Mouse (Mus musculus) heart, postnatal 14 days (tissue): Measurements from ENCODE around the gene Wars2. TPM values are rescaled to one million over a fixed set of nuclear protein-coding genes. Genes with fewer than 3 reads are reported as not detected.

ENCODE experiments used
- DNase-seq, 2 experiments: peaks; one replicate each; pipeline ENCODE4 v3.0.0; 2021 to 2022
- intact Hi-C: fragments of 180-260 bp; cut with DNase I; formaldehyde crosslinking; loops from one replicate; pipeline ENCODE4 v1.15.1; 2025
- total RNA-seq, 2 experiments: library from RNA; stranded (reverse); gene quantifications; 2 replicates each; pipeline ENCODE4 v1.2.3; 2021

Gene Wars2
- total RNA-seq, 2 experiments from 2014 or later = 7.1 to 7.6 TPM

DNA sequence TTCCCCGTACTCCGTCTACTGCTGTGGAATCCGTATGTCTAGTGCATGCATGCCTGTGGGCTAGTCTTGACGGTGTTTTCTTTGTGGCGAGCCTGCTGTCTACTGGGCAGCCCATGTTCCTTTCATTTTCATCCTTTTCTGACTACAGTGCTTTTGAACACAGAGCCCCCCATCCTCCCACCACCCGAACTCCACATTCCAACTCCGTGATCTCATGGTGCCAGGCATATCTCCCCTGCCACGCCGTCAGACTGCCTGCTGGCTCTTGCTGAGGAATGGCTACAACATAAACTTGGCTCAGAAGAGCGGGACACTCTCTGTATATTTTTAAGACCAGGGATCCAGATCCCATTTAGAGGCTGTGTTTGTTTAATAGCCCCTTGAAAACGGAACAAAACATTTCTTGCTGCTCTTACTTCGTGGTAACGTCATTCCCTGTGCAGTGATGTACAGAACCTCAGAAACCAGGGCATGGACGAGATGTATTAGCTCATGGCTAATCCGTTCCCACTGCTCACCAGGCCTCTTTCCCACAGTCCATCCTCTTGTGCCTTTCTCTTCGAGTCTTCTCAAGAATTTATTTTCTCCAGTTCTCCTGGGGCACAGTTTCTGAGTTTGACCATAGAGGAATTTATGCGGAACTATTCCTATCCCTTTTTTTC, 42.6 kb downstream of the Wars2 start:
- DNase-seq = no peak
- intact Hi-C loops = no loop called here

- DNase-seq = no peak
- intact Hi-C loops = no loop called here
These were observed 43.5 kb downstream of the Wars2 start for GRCm38 (mm10) chr3:99184373-99184772.

DNA sequence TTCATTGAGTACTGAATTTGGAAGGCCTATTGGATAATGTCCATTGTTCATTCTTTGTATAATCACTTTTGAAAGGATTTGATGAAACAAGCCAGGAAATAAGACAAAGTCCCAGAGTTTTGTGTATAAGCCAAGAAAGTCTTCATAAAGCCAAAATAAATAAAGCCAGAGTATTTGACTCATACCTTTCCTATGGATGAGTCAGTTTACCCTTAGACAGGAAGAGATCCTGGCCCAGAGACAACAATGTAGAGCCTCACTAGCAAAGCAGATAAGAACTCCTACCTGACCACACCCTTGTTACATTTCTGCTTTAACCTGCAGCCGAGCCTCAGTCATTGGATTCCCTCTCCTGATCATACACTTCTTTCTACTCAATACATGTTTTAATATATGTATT, 47.2 kb downstream of the Wars2 start:
- DNase-seq = no peak
- intact Hi-C loops = no loop called here

DNA sequence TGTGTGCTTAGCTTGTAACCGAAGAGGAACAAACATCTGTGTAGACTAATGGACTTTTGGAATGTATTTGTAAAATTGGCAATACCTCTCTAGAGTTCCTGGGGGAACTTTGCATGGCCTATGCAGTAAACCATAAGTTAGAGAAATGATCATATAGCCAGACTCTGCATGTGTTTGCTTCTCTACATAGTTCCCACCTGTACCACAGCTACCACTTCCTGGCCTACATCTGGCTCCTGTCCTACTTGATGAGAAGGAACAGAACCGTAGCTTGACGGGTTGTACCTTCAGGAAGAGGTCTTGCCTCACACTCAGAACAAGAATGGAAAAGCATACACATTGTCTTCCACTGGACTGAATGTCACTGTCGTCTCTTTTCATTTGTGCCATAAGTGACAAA, 52.7 kb downstream of the Wars2 start:
- intact Hi-C loops = no loop called here
- no peak for DNase-seq

GRCm38 (mm10) chr3:99203331-99203730, 62.5 kb downstream of the Wars2 start:
- intact Hi-C loops = no loop called here
- DNase-seq = no peak

DNA sequence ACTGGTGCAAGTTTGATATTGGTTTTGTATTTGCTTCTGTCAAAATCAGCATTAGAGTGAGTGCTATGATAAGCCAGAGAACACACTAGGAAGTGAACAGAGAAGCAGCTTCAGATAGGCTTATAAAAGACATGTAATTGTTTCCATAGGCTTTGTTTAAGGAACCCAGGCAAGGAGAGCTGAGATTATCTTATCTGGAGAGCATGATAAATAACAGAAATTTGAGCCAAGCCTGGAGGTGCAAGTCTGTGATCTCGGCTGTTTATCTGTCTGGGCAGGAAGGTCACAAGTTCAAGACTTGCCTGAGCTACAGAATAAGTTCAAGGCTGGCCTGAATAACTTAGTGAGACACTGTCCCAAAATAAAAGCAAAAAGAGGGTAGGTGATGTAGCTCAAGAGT, 67.5 kb downstream of the Wars2 start:
- intact Hi-C loops = no loop called here
- no peak for DNase-seq

- DNase-seq = no peak
- intact Hi-C loops = no loop called here
These were observed 70.3 kb downstream of the Wars2 start for GRCm38 (mm10) chr3:99211105-99211698.

GRCm38 (mm10) chr3:99227807-99228206, 86.9 kb downstream of the Wars2 start:
- intact Hi-C loops = no loop called here
- DNase-seq = no peak

DNA sequence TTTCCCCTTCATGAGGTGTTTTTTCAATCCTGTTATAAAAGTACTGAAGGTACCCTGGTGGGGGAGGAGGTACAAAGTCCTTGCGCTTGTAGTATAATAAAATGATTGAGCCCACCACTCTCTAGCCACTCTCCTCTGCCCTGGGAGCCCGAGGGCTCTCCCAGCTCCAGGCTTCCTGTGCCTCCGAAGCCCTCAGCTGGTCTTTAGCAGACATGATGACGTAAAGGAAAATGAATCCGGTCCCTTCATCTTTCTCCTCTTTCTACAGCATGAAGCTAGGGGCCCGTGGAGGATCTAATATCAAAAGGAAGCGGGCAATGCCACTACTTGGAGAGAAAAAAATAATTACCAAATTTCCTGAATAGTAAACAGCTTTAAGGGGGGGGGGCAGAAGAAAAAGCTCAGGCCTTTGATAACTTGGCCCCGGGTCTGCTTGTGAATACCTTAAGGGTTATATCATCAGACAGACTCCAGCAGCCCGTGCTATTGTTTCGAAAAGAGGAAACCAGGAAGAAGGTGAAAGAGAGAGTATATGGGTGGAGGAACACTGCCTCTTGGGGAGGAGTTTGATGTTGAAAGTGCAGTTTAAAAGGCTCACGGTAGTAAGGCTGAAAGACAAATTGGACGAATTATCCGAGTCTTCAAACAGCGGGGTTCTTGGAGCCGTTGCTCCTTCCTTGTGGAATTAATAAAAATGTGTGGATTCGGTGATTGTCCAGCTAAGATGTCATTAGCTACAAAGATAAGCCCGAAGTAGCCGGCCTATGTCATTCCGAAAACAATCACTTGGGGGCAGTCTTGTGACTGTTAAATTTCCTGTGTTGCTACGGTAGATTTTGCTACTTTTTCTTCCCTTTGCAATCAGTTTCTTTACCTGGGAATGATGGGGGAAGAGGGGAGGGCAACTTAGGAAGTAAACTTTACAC, 92.8 kb downstream of the Wars2 start:
- DNase-seq = peak; percentile 40 to 63
- intact Hi-C loops = loop anchor here (2.0 kb wide), 1 partner anchor 705 kb away; no protein-coding TSS in a partner anchor

DNA sequence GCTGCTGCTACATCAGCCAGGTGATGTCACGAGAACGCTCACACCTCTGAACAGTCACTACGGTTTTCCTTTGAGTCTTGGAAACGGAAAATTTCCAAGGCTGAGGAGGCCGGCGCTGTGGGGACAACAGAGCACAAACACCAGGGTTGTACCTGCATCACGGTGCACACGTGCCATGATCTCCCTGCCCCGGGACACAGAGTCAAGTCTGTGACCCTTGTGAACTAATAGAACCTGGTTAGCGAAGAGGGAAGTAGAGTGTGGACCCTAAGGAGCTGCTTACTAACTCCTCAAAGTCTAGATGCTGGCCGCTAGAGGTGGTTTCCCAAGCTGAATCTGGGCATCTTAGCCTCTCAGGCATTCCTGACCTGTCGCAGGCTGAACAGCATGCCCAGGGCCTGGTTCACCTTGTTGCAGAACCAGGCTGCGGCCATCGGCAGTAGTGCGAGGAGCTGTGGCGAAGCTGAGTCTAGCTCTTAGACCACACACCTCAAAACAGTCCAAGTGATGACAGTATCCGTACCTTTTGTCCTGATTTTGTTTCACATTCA, 93.5 kb downstream of the Wars2 start:
- DNase-seq = no peak
- intact Hi-C loops = loop anchor here (2.0 kb wide), 1 partner anchor 704 kb away; no protein-coding TSS in a partner anchor

DNA sequence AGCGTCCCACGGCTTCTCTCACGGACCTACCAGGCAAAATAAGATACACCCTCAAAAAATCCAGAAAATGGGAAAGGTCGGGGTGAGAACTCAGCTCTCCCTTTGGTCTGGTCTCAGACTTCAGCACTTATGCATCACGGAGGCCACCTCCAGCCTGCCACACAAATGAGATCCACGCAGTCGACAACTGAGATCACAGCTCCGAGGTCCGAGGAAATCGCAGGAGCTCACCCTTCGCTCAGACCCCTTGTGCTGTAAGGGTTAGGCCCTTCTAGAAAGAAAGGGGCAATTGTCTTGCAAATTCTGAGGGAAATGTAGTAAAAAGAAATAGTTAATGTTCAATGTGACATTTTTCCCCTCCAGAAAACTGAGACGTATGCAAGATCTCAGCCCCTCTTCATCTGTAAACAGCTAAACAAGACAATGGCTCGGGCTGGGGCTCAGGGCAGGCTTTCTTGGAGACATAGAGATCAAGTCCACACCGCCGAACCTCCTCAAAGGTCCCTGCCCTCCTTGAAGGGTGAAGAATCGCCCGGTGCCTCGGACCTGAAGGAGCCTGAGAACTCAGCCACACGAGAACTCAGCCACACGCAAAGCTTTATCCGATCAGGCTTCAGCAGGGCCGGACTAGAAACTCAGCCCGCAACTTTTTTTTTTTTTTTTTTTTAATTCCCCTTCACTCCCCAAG, 94.4 kb downstream of the Wars2 start:
- intact Hi-C loops = loop anchor here (2.0 kb wide), 1 partner anchor 704 kb away; no protein-coding TSS in a partner anchor
- DNase-seq = no peak

DNA sequence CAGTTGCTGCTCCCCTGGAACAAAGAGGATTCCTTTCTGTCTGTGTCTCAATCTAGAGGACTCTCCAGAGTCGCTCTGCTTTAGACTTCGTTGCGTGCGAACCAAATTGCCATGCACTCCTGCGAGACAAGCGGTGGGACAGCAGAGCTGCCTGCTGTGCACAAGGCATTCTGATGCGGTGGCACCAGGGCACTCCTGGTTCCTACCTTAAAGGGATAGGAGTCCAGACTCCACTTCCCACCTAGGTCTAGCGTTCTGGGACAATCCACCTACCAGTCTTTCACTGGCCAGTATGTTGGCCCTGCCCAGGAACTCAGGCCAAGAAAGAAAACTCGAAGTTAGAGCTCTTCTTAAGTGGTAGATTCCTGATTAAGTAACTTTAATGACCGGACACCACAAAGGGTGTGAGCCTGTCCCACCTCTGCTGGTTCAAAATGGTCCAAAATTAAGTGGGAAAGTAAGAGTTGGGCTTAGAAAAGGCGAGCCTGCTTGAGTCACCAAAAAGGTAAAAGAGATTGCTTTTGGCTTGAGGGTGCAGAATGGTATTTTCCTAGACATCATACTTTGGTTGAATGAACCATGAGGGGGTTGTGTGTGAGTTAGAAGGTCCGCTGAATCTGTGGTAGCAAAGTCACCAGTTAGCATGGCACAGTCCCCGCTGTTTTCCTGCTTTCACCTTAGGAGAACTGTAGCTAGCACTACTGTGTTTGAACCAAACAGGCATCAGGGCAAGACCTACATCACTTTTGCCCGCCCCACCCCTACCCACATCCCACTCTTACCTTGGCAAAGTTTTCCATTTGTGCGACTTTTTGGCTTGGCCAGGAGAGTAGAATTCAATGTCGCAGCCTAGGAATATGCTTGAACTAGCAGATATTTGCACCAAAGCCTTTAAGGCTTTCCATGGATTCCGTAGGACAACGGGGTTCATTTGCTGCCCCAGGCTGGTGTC, 95.2 kb downstream of the Wars2 start:
- intact Hi-C loops = loop anchor here (2.0 kb wide), 1 partner anchor 703 kb away; no protein-coding TSS in a partner anchor

DNA sequence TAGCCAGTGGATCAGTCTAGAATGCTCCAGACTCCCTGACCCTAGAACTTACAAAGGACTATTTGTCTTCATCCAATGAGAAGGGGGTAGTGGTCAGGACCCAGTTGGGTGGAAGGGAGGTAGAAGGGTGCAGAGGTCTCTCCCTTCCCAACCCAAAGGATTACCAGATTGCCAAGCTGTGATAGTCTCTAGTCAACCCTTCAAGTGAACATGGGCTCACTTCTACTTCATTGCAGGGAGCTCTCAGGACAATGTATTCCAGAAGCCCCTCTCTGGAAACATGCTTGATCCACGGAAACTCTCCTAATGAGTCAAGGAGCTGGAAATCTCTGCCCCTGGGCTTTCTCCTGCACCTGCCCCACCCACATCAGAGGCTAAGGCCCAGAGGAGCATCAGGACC, 97.8 kb downstream of the Wars2 start:
- intact Hi-C loops = no loop called here
- no peak for DNase-seq

More for the DNA sequence above, 95.2 kb downstream of the Wars2 start:
- no peak for DNase-seq

- DNase-seq = no peak
- intact Hi-C loops = no loop called here
These were observed 98.6 kb downstream of the Wars2 start for GRCm38 (mm10) chr3:99239301-99240045.

DNA sequence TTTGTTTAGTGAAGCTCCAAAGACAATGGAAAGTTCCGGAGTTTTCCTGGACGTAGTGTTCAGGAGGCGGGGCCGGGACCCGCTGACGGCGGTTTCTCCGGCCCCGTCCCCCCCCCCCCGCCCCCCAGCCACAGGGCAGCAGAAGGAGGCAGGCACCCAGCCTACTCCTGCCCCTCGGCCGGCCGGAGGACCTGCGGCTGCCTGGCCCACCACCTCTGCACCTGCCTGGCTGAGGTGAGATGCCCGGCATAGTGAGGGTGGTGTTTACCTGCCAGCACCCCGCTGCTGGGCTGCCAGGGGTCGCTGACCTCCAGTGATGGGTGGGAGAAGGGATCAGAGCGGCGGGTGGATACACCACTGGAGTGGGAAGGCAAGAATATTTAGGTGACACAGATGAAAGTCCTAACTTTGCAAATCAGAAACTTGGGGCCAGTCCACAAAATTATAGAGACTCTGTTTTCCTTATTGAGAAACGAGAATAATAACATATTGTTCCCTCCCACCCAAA, 99.4 kb downstream of the Wars2 start, which contains the start of gene Tbx15:
TSS of gene Tbx15 (plus strand) at position 169 of the 508 bp plus-strand sequence.
- no peak for DNase-seq
- intact Hi-C loops = no loop called here

GRCm38 (mm10) chr3:99240811-99241738, 100.2 kb downstream of the Wars2 start:
- intact Hi-C loops = no loop called here
- DNase-seq = no peak

GRCm38 (mm10) chr3:99242481-99242880, 101.6 kb downstream of the Wars2 start:
- no peak for DNase-seq
- intact Hi-C loops = no loop called here
